Mouse (Mus musculus): ENCODE results near the gene Cln6. TPM values are rescaled to one million over a fixed set of nuclear protein-coding genes. Genes with fewer than 3 reads are reported as not detected.

The Cln6 gene
- polyA plus RNA-seq (2014; fragmentation: Illumina TruSeq; extraction: RNeasy Lipid Tissue Mini Kit (QIAGEN cat#74804); ENCODE audit: low read depth, low replicate concordance): 19.3 TPM

GRCm38 (mm10) chr9:62838506-62839171 lies at the start of gene Cln6:
Gene Cln6 (plus strand): TSS chr9:62838785.

GRCm38 (mm10) chr9:62811516-62812121 lies 27.0 kb upstream of the Cln6 start, which contains the start of gene Fem1b:
Gene Fem1b (minus strand): TSS chr9:62811934.

GRCm38 (mm10) chr9:62857719-62858261 lies 19.2 kb downstream of the Cln6 start, which contains the start of gene Calml4:
Gene Calml4 (plus strand): TSS chr9:62858080.

Other genes starting within 250 kb of the Cln6 start
- 1.3 TPM for gene Itga11, start 161.0 kb upstream of the Cln6 start, polyA plus RNA-seq (2014; fragmentation: Illumina TruSeq; extraction: RNeasy Lipid Tissue Mini Kit (QIAGEN cat#74804); ENCODE audit: low read depth, low replicate concordance)
- 11.7 TPM for gene Fem1b, start 26.9 kb upstream of the Cln6 start, polyA plus RNA-seq (2014; fragmentation: Illumina TruSeq; extraction: RNeasy Lipid Tissue Mini Kit (QIAGEN cat#74804); ENCODE audit: low read depth, low replicate concordance)
- gene Calml4, start 19.3 kb downstream of the Cln6 start, polyA plus RNA-seq (2014; fragmentation: Illumina TruSeq; extraction: RNeasy Lipid Tissue Mini Kit (QIAGEN cat#74804); ENCODE audit: low read depth, low replicate concordance): 1.2 TPM
- 14.0 TPM for gene Pias1, start 149.1 kb downstream of the Cln6 start, polyA plus RNA-seq (2014; fragmentation: Illumina TruSeq; extraction: RNeasy Lipid Tissue Mini Kit (QIAGEN cat#74804); ENCODE audit: low read depth, low replicate concordance)

All from heart, adult 10 weeks (tissue).